Mouse (Mus musculus) kidney, adult 2 months (tissue): ENCODE results near the gene Rpl6.

Source experiments
- CTCF ChIP-seq: fragments of 200-500 bp; conservative IDR thresholded peaks from 2 replicates; pipeline ENCODE4 v1.5.1; 2011; ENCODE audit warnings: low read depth, mild to moderate bottlenecking, control low read depth, low read length, moderate library complexity, mixed read lengths; ENCODE audit not compliant: insufficient read depth, insufficient read length
- POLR2A ChIP-seq: fragments of 200-500 bp; IDR thresholded peaks from one replicate; pipeline ENCODE4 v1.6.1; 2011; ENCODE audit warnings: low read depth, low read length, control low read depth

DNA sequence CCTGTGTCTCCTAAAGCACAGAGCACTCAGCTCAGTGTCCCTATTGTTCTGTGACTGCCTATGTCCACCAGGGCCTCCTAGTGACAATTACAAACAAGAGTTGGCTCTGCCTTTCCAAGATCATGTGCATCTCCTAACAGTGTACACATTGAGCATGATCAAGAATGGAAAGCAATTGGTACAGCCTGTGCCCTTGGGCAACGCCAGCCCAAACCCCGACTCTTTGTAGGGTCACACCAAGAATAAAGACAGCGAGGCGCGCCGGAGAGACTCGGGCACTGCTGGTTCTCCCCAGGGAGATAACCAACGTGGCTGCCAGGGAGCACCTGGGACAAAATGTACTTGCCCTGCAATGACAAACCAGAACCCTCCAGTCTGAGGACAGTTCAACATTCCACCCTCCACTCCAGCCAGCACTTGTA is 16.7 kb upstream of the Rpl6 start:
- TF ChIP-seq CTCF (no peak), POLR2A (no peak)
